Mouse (Mus musculus) myocyte (in vitro differentiated cells): Measurements from ENCODE around the gene Drap1.

Experiments used
- MAX ChIP-seq: IDR thresholded peaks from one replicate; pipeline ENCODE4 v1.6.1; 2011; ENCODE audit warnings: low read depth, mild to moderate bottlenecking, control low read depth
- MYOG ChIP-seq, 3 experiments: IDR thresholded peaks; one replicate each; pipeline ENCODE4 v1.6.1; 2011; ENCODE audit warnings: control low read depth in 2 of 3, low read depth in 2 of 3, mild to moderate bottlenecking in 2 of 3; ENCODE audit not compliant: insufficient read length in 2 of 3, control insufficient read depth in 1 of 3, insufficient read depth in 1 of 3
- POLR2A ChIP-seq: IDR thresholded peaks from one replicate; pipeline ENCODE4 v1.6.1; 2011; ENCODE audit warnings: low read depth, mild to moderate bottlenecking, control low read depth, moderate library complexity; ENCODE audit not compliant: insufficient read length
- USF1 ChIP-seq: IDR thresholded peaks from one replicate; pipeline ENCODE4 v1.6.1; 2011; ENCODE audit warnings: low read depth, mild to moderate bottlenecking, control low read depth, moderate library complexity

DNA sequence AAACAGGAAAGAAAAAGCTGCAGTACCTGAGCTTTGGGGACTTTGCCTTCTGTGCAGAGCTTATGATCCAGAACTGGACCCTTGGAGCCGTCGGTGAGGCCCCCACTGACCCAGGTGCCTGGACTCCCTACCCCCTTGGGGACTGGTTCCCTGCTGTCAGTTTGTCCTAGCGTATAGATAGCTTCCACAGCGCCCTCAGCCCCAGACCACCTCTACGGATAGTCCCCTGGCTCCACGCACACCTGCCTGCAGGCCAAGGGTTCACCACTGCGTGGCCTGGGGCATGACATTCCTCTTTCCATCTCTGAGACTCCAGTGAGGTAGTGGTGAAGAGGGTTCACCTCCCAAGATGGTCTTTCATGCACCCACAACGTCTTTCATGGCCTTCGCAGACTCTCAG lies 38.4 kb upstream of the Drap1 start:
- no peak for TF ChIP-seq USF1
- no peak for TF ChIP-seq POLR2A
- TF ChIP-seq MYOG (IDR thresholded peaks at IDR 0.05; ENCODE audit: control insufficient read depth in 1 of 3, insufficient read depth in 1 of 3, insufficient read length in 2 of 3, low read depth in 2 of 3) = no peak
- TF ChIP-seq MAX = no peak
